Mouse (Mus musculus) stomach, embryonic 15.5 days (tissue): Measurements from ENCODE around the gene Dhx15. TPM values are rescaled to one million over a fixed set of nuclear protein-coding genes. Genes with fewer than 3 reads are reported as not detected.

Experiments used
- ATAC-seq: fragments of 200-750 bp; cut with Nextera tagmentation; 2 replicates; pipeline ENCODE4 v1.8.0; 2017; ENCODE audit warnings: low read depth, moderate number of reproducible peaks, moderate TSS enrichment; ENCODE audit not compliant: insufficient read depth, low FRiP score
- H3K27ac ChIP-seq: fragments of 300-500 bp; sonication (generic); 2 replicates; pipeline ENCODE4 v1.5.1; 2015; ENCODE audit warnings: mild to moderate bottlenecking, inconsistent platforms
- H3K27me3 ChIP-seq: fragments of 300-500 bp; sonication (generic); replicated peaks from 2 replicates; pipeline ENCODE4 v1.6.1; 2015; ENCODE audit warnings: inconsistent platforms
- H3K36me3 ChIP-seq: fragments of 300-500 bp; sonication (generic); 2 replicates; pipeline ENCODE4 v1.6.1; 2015; ENCODE audit warnings: inconsistent platforms
- H3K4me1 ChIP-seq: fragments of 300-500 bp; sonication (generic); 2 replicates; pipeline ENCODE4 v1.6.1; 2015; ENCODE audit warnings: inconsistent platforms
- H3K4me2 ChIP-seq: fragments of 300-500 bp; sonication (generic); 2 replicates; pipeline ENCODE4 v1.6.1; 2015; ENCODE audit warnings: mild to moderate bottlenecking, inconsistent platforms
- H3K4me3 ChIP-seq: fragments of 300-500 bp; sonication (generic); replicated peaks from 2 replicates; pipeline ENCODE4 v1.5.1; 2015; ENCODE audit warnings: inconsistent platforms
- H3K9ac ChIP-seq: fragments of 300-500 bp; sonication (generic); 2 replicates; pipeline ENCODE4 v1.6.1; 2015; ENCODE audit warnings: inconsistent platforms
- H3K9me3 ChIP-seq: fragments of 300-500 bp; sonication (generic); 2 replicates; pipeline ENCODE4 v1.6.1; 2016; ENCODE audit warnings: inconsistent platforms
- WGBS: fragments of 180-500 bp; shearing (Covaris S2); methylation state at CpG from one replicate; pipeline ENCODE4 v1.1.7; 2015; 5-methylcytosine and 5-hydroxymethylcytosine counted together
- polyA plus RNA-seq: library from polyadenylated mRNA; unstranded; fragments of >200 nt; fragmentation: Nextera tagmentation; extraction: Ambion mirVana; gene quantifications from 2 replicates; pipeline ENCODE4 v1.2.1, GENCODE M21; 2015

Dhx15 gene
- polyA plus RNA-seq, 1 experiment from 2014 or later, result 140 TPM

DNA sequence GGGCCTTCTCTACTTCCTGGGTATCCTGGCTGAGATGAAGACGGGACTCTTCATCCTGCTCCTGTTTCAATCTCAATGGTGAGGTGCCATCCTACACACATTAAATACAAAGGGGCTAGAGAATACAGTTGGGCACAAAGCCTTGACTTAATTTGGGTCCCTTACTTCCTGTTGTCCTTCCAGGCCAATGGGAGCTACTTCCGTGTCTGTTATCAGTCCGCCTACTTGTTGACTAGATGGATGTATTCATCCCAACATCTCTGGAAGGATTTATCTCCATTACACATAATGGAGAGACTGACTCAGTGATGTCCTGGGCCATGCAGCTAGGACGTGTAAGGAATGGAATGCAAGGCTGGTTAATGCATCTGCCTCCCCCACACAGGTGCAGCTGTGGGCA lies 72.5 kb downstream of the Dhx15 start:
- Histone ChIP-seq H3K4me1 (peaks cover 17% of the 10 kb centered on the region), H3K36me3 (no peaks in the 10 kb centered on the region), H3K27ac (no peak overlapping the region), H3K9me3 (no peaks in the 10 kb centered on the region), H3K4me2 (no peak overlapping the region), H3K27me3 (peaks cover 15% of the 10 kb centered on the region), H3K9ac (no peak overlapping the region), H3K4me3 (no peak overlapping the region)
- ATAC-seq, result no peak
- 90% methylated on average over 4 of the region's 4 CpGs for WGBS

DNA sequence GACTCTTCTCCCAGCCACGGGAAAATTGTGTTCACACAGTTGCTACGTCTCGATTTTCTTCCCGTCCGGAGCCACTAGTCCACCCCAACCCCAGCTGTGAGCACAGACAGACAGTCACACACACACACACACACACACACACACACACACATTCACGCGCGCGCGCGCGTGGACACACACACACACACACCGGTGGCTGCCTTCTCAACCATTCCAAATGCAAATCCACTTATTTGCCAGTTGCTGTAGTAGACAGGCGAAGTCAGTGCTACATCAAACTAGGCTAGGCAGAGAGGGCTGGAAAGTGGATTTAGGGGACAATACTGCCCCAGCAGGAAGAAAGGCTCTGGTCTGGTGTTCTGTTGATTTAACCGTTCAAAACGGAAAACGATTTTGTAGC lies 73.9 kb downstream of the Dhx15 start:
- no peak overlapping the region for H3K9ac ChIP-seq
- peaks cover 22% of the 10 kb centered on the region for H3K27me3 ChIP-seq
- no peak for ATAC-seq
- peak overlapping the region; percentile 69 for H3K4me3 ChIP-seq
- H3K4me2 ChIP-seq, result peak overlapping the region; percentile 100
- WGBS, result 5% methylated on average over 17 of the region's 17 CpGs
- no peaks in the 10 kb centered on the region for H3K36me3 ChIP-seq
- H3K9me3 ChIP-seq, result no peaks in the 10 kb centered on the region
- H3K27ac ChIP-seq, result no peak overlapping the region
- peaks cover 20% of the 10 kb centered on the region for H3K4me1 ChIP-seq

DNA sequence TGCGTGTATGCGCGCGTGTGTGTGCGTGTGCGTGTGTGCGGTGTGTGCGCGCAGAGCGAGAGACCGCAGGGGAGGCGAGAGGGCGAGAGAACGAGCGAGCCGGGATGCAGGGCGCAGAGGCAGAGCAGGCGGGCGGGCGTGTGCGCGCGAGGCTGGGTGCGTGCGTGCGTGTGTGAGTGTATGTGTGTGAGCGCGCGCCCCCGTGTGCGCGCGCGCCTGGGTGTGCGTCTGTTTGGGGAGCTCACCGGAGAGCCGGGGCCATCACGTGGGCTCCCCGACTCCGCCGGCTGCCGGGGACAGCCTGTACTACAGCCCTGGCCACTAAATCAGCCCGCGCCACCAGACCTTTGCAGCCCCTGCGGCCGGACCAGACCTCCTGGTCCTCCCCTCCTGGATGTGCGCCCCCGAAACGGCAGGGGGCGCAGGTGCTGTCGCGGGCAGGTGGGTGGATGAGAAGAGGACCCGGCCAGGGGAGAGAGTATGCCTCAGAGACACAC lies 74.4 kb downstream of the Dhx15 start:
- Histone ChIP-seq H3K4me3 (peak overlapping the region; percentile 69), H3K27me3 (peaks cover 23% of the 10 kb centered on the region), H3K9me3 (no peaks in the 10 kb centered on the region), H3K9ac (peak overlapping the region; percentile 42; the same call in 1 of the 2 replicates), H3K4me1 (peaks cover 20% of the 10 kb centered on the region), H3K36me3 (no peaks in the 10 kb centered on the region), H3K4me2 (peak overlapping the region; percentile 100), H3K27ac (peak overlapping the region; percentile 21; the same call in 1 of the 2 replicates)
- 0% methylated on average over 46 of the region's 53 CpGs for WGBS
- ATAC-seq, result peak; percentile 74

DNA sequence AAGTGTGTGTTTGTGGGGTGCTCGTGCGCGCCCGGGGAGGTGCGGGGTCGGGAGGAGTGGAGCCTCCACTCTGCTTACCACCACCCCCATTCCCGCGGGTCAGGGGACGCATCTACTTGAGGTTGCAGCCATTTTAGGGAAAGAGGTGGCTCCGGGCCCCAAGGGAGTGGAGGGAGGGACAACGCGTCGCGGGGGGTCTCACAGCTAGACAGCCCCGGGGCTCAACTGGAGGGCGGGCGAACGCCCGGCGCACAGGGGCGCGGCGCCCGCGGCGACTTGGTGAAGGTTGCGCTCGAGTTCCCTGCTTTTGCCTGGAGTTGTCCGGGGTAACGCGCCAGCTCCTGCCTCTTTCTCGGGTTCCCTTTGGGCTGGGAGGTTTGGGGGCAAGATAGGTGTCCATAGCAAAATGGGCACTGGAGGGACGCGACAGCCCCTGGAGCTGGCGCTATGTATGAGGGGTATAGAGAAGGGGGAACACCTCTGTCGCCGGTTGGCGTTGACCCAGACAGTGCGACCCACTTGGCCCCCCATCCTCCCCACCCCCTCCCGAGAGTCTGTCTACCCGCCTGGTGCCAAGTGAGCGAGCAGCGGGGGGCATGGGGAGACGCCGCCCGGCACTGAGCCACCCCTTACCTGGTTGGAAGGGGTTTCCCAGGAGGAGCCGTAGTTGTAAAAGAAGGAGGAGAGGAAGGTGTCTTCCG lies 75.4 kb downstream of the Dhx15 start:
- Histone ChIP-seq H3K4me1 (peaks cover 20% of the 10 kb centered on the region), H3K27me3 (peaks cover 27% of the 10 kb centered on the region), H3K36me3 (no peaks in the 10 kb centered on the region), H3K9ac (peak overlapping the region; percentile 26), H3K4me3 (peak overlapping the region; percentile 69), H3K27ac (no peak overlapping the region), H3K9me3 (no peaks in the 10 kb centered on the region), H3K4me2 (peak overlapping the region; percentile 100)
- no peak for ATAC-seq
- under 1% methylated on average over 48 of the region's 48 CpGs for WGBS

DNA sequence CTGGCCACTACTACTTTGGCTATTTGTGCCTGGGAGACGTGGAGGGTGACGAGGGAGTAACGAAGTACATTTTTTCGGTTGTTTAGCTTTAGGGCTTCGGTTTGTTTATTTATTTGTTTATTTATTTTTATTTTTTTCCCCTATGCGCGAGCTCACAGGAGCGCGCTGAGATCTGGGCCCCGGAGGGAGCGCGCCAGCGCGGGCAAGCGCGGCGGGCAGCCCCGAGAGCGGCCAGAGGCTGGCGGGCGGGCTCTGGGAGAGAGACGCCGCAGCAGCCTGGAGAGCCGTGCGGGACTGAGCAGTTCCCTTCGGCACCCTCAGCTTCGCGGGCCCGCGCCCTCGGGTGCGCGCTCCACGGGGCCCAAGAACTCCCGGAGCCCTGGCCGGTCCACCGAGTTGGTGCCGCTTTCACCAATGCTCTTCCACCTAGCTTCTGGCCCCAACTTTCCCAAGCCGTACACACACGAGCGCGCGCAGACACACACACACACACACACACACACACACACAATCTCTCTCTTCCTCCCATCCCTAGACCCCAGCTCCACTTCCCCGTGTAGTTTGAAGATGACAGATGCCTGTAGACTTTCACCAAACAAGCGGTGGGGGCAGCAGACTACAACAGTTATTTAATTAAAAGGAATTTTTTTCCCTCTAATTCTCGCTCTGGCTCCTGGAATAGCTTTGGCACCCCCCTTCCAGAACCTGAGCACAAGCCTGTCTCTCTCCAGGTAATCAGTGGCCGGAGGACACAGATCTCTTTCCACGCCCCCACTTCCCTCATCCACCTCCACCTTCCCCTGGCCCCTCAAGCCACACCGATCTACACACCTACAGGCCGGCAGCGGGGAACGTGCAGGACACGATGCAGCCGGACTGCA lies 76.2 kb downstream of the Dhx15 start:
- Histone ChIP-seq H3K36me3 (no peaks in the 10 kb centered on the region), H3K27me3 (peaks cover 27% of the 10 kb centered on the region), H3K27ac (no peak overlapping the region), H3K9ac (peak overlapping the region; percentile 43), H3K4me1 (peaks cover 20% of the 10 kb centered on the region), H3K4me3 (peak overlapping the region; percentile 69), H3K9me3 (no peaks in the 10 kb centered on the region), H3K4me2 (peak overlapping the region; percentile 100)
- under 1% methylated on average over 54 of the region's 54 CpGs for WGBS
- ATAC-seq, result peak; percentile 42; the same call in 1 of the 2 replicates

DNA sequence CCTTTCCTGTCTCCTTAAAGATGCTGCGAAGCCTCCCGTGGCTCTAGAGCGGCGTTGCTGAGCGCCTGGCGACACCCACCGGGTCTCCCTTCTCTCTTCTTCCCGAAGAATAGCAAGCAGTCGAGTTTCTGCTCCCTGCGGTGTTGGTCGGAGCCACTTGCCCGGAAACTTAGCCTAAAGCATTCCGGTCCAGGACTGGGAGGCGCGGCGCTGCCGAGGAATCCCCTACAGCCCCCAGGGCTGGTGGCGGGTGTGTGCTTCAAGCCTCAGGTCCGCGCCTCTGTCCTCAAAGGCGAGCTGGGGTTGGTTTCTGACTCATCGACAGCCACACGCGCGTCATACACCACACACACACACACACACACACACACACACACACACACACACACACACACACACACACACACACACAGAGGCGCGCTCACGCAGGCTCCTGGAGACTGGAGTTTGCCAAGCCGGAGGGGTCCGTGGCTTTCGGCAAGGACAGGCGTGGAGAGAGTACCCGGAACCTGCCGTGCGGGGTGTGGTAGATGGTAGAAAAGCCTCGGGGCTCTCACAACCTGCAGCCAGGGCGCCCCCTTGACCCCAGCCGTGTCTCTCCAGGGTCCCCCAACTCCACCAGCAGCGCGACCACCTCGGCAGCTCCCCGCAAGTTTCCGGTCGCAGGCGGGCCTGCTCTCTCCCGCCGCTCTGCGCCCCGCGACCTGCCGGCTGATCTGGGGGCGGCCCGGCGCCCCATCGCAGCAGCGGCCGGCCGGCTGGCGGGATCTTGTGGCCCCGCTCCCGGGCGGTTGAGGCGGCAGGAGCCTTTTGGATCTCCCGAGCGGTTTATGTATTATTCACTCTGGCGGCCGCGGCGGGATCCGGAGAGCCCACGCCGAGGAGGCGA lies 77.1 kb downstream of the Dhx15 start:
- Histone ChIP-seq H3K9me3 (no peaks in the 10 kb centered on the region), H3K9ac (peak overlapping the region; percentile 23; the same call in 1 of the 2 replicates), H3K4me3 (peak overlapping the region; percentile 69), H3K4me2 (peak overlapping the region; percentile 100), H3K27me3 (peaks cover 27% of the 10 kb centered on the region), H3K4me1 (peaks cover 20% of the 10 kb centered on the region), H3K27ac (no peak overlapping the region), H3K36me3 (no peaks in the 10 kb centered on the region)
- ATAC-seq, result no peak
- WGBS, result under 1% methylated on average over 67 of the region's 73 CpGs

DNA sequence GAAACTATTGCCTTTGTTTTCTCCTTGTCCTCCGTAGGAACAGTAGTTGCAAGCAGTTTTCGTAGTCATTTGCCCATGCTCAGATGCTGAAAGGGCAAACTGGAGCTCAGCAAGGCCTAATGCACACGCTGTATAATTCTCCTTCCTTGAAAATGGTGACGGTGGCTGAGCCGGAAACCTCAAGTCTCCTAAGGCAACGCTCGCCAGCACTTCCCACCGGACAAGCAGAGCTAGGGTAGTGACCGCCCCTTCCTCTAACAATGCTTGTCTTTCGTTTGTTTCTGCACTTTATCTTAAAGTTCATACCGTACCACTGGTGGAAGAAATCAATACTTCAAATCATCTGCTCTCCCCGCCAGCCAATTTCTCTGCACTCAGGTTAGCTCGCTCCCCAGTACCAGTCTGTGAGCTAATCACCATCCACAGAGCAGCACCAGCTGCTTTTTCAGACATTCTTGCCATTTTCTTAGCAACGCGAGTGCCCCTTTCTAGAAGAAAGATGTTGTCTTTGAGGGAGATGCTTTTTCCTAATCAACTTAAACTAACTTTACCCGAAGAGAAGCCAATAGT lies 78.0 kb downstream of the Dhx15 start:
- Histone ChIP-seq H3K9me3 (no peaks in the 10 kb centered on the region), H3K4me2 (peak overlapping the region; percentile 100), H3K27ac (no peak overlapping the region), H3K36me3 (no peaks in the 10 kb centered on the region), H3K4me1 (peaks cover 20% of the 10 kb centered on the region), H3K4me3 (peak overlapping the region; percentile 69), H3K27me3 (peaks cover 27% of the 10 kb centered on the region), H3K9ac (no peak overlapping the region)
- WGBS, result 27% methylated on average over 16 of the region's 16 CpGs
- ATAC-seq, result no peak

DNA sequence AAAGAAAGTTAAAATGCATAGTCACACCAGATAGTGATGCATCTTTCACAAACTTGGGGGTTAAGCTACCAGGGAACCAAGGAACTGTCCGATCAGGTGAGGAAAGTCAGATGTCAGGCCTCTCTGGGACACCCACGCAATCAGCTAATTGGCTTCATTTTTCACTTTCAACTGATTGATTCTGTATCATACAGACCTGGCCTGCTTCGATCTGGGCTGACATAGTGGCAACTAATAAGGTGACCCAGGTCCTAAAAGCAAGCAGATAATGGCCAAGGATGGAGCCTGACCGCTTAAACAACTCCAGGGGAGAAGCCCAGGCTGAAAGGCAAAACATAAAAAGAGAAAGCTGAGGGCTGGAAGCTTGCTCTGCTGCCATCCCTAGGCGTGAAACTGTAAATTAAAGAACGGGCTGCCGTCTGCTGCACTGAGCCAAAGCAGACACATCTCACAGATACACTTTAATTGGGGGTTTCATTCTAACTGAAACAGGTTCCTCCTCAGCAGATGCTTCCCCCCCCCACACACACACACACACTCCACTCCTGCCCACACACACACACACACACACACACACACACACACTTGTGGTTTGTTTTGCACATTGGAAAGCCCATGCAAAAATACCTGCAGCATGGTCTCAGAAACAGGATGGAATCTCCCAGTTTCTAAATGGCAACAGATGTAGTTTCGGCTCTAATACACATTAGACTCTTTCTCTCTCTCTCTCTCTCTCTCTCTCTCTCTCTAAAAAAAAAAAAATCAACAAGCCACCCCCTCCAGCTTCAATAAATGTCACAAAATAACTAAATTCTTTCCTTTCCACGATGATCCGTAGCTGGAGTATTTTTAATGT lies 79.3 kb downstream of the Dhx15 start:
- Histone ChIP-seq H3K9ac (no peak overlapping the region), H3K9me3 (no peaks in the 10 kb centered on the region), H3K4me2 (no peak overlapping the region), H3K36me3 (no peaks in the 10 kb centered on the region), H3K4me3 (no peak overlapping the region), H3K27ac (no peak overlapping the region), H3K4me1 (peaks cover 17% of the 10 kb centered on the region), H3K27me3 (peaks cover 27% of the 10 kb centered on the region)
- 62% methylated on average over 10 of the region's 10 CpGs for WGBS
- ATAC-seq, result no peak
